Mouse (Mus musculus) retina, postnatal 7 days (tissue): ENCODE data around the gene Chsy1.
A peak's percentile ranks its signal among the peaks of the same experiment; 100 is the strongest.
"Not testable (repeated sequence)": the region's sequence is repeated elsewhere in the genome, so short reads cannot be mapped to it uniquely, and the experiment has no call there.

Source experiments
- DNase-seq: peaks from one replicate; pipeline ENCODE4 v3.0.0-alpha.2; 2012; ENCODE audit warnings: low read depth, low spot score

The Chsy1 gene

DNA sequence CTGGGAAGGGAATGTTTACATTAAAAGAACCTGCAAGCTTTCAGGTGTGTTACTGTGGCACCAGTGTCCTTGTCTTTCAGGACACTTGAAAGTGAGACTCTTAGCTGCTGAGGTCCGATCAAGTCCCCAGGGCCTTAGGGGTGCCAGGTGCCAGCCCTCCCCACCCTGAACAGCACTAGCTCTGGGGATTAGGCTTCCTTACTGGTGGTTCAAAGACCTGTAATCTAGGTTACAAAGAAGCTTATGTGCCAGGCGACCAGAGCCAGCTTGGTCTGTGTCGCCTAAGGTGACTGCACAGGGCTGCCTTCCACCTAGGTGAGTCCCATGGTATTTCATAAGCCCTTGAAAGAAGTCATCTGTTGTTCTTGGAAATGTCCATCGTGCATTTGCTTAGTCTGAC lies 66.9 kb downstream of the Chsy1 start:
- peak; percentile 34 for DNase-seq

DNA sequence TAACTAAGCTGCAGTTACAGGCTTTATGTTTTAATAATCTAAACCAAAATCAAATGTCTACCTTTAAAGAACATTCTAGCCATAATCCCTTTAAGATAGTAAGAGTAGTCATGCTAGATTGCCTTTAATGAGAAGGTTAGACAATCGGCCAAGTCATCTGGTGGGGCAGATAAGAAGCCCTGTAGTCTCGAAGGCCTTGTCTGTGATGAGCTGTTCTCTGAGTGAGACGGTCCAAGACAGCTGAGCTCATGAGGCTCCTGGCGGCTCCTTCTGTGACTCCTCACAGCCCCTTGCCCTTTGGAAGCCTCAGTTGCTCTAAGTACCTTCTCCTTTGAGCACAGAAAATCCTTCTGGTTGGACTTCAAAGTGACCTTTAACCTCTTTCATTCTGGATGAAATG lies 67.6 kb downstream of the Chsy1 start:
- no peak for DNase-seq

DNA sequence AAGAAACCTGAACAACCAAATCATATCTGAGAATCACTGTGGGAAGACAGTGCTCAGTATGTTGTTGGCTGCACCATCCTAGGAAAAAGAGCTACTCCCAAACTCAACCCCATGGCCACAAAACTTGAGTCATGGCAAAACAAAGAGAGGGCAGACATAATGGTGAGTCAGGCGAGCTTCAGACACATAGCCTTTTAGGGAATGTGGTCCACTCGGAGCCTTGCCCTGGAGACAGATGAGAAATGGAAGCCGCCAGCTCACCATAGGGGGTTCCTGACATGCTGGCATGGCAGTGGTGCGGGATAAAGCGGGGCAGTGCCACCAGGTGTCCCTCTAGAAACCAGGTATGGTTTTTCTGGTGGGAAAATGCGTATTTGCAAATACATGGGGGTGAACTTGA lies 68.8 kb downstream of the Chsy1 start:
- DNase-seq: no peak

DNA sequence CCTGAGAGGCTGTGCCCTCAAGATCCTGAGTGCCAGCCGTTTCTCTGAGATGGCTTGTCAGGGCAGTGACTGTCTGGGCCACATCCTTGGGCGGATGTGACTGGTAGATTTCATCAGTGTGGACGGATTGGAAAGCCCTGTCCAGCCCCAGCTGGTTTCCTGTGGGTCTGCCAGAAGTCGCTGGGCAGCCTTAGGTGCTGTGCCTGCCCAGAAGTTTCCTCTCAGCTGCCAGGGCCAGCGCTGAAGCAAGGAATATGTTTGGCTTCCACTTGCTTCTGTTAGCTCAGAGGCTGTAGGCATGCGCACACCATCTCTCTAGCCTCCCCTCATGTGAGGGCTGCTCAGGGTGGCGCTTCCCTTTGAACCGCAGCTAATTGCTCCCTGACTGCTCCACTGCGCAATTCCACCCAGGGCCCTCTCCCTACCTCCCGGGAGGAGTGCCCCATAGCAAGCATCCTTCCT lies 69.8 kb downstream of the Chsy1 start:
- DNase-seq: no peak

DNA sequence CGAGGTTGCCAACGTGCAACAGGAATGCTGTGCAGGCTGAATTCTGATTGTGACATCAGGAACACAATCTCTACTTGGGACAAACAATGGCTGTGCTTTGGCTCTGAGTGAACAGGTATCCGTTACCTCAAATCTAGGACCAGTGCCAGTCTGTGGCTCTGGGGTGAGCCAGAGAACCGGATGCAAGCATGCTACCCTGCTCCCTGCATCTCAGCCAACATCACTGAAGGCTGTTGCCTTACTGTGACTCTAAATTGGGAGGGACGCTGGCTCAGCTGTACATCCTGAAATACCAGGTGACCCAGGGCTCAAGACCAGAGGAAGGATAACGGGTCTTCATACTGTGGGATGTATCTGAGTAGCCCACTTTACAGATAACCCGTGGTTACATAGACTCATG lies 70.4 kb downstream of the Chsy1 start:
- no peak for DNase-seq

DNA sequence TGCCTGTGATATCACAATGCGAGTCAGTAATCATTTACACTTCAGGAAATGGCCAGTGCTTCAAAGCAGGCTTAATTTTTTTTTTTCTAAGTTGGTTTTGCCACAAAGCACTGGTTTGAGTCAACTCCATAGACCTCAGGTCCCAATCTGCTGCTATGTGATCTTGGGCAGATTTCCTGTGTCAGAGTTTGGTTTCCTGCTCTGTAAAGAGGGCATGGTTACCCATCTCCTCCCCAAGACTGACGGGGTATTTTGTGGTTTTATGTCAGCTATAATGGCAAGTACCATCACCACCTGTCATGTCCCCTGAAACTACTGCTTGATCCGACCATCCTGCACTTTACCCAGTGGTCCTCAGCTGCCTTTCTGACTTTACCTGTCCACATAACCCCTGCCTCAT lies 70.9 kb downstream of the Chsy1 start:
- no peak for DNase-seq

DNA sequence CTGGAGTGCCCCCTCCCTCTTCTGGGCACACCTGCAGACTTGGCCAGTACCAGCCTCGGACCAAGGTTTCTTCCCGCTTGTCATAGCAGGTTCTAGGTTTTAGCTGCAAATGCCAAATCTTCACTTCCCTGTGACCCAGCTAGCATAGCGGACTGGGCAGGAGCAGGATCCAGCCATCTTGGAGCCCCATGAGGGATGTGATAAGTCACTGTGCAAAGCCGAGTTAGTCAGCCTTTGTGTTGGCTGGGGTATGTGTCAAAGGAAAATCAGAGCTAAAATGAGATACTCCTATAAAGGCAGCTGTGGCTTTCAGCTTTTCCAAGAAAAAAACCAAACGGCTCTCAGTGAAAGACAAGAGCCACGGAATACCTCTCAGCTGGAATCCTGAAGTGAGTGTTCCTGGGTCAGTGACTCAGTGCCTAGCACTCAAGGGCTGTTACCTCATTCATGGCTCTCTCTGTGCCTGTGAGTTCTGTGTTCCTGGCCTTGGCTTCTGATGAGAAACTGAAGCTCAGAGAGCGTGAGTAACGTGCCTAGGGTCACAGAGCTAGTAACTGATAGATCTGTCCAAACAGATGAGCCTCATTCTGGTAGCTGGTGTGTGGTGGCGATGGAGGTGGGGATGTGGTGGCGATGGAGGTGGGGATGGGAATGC lies 71.5 kb downstream of the Chsy1 start:
- DNase-seq: no peak

DNA sequence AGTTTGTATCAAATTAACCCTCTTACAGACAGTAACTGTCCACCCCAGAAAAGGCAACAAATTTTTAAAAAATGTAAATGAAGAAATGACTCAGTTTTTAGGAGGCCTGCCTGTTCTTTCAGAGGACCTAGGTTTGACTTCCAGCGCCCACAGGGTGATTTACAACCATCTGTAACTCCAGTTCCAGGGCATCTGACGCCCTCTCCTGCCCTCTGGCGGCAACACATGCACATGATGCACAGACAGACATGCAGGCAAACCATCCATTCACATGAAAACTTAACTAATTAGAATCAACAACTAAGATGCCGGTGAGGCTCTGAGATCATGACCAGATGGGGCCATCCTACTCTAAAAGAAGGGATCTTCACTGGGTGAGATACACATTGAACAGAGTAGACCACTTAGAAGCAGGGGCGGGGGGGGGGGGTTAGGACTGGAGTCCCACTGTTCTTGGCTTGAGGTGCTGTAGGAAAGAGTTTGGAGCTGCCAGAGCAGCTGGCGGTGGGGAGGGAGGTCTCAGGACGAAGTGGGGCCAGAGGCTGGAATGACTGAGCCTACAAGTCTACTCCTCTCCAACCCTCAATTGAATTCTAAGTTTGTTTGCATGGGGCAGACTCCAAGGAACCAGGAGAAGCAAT lies 72.9 kb downstream of the Chsy1 start:
- DNase-seq: no peak

DNA sequence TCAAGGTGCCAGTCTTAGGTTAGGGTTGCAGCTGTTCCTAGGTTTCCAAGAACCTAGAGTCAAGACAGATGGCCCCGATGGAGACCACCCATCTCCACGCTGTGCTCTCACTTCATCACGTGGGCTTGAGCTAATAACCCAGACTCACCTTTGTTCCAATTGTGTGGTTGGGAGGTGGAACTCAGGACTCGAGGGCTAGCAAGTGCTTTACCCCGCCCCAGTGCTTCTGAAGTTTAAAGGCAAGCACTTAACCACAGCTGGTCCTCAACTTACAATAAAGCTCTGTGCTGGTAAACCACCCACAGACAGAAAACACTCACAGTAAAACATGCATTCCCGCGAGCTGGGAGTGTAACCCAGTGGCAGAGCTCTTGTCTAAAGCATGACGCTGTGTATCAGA lies 74.1 kb downstream of the Chsy1 start:
- no peak for DNase-seq

DNA sequence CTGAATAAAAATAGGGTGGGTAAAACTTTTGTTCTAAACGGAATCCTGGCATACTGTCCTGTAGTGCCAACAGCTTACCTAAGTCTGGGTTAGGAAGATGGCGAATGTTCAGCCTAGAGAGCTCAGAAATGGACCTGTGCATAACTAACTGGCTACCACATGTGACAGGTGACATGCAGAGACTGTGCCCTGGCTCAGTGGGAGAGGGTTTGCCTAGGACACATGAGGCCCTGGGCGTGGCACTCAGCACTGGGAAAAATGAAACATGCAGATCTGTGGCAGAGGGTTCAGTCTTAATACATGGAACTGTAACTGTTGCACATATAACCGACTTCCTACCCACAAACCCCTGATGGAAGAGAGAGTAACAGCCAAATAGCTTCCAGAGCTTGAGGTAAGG lies 74.7 kb downstream of the Chsy1 start:
- DNase-seq: no peak

DNA sequence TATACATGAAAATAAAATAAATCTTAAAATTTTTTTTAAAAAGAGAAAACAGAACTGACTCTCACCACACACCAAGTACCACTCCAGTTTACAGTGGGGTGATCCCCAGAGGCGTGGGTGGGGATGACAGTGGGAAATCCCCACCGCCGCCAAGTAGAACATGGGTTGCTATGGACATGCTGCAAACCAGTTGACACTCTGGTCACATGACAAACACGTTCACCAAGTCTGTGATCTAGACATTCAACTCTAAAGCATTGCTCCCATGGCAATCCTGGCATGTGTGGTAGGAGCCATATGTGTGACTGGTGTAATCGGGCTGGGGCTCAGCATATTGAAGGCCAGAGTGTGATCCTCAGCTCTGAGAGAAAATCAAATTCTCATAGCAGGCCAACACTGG lies 76.1 kb downstream of the Chsy1 start:
- DNase-seq: no peak

DNA sequence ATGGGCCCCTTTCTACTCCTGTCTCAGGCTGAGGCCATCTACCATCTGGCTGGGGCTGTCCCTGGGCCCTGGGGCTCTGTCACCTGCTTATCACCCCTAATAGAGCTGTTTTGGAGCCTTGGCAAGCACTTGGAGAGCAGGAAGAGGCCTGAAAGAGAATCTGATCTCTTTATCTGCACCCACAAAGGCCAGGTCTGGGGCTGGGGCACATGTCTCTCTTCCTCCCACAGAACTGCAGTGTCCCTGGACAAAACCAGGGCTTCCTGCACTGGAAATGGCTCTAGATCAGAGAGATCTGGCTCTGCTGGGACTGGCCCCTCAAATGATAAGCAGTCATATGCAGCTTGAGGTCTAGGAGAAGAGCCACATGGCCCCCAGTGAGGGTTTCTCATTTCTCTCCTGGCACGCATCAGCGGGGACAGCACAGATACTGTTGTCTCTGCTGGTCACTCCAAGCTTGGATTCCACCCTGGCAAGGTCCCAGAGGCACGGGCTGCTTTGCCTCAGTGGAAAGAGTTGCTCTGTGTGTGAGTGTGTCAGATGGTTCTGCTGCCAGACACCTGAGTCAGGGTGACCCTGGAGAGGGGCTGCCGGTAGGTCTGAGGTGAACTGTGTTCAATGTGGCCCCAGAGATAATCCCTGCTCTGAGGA lies 78.4 kb downstream of the Chsy1 start:
- no peak for DNase-seq

DNA sequence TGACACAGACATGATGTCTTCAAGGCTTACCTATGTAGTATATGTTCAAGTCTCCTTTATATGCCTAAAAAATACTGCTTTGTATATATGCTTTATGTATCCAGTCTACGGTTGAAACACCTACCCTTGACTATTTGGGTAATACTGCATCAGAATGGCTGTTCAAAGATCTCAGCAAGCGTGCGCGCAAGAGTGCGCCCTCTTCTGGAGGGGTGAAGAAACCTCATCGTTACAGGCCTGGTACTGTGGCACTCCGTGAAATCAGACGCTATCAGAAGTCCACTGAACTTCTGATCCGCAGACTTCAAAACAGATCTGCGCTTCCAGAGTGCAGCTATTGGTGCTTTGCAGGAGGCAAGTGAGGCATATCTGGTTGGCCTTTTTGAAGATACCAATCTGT lies 81.1 kb downstream of the Chsy1 start:
- not testable (repeated sequence) for DNase-seq

DNA sequence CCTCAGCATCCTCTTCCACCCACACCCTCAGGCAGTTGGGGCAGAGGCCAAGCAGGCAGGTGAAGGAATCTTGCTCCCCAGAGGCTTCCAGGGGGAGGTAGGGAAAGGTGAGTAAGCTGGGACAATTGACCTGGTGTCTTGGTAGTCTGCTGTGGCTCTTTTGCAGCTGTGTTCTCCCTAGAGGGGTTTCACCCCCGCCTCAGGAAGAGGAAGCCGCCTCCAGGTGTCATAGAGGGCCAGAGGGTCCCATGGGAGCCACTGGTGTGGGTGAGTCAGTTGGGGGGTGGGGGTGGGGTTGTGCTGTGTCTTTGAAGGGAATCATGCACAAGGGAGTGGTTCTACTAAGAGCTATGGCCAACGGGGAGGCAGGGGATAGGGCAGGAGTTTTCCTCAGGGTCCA lies 85.2 kb downstream of the Chsy1 start:
- DNase-seq: no peak

DNA sequence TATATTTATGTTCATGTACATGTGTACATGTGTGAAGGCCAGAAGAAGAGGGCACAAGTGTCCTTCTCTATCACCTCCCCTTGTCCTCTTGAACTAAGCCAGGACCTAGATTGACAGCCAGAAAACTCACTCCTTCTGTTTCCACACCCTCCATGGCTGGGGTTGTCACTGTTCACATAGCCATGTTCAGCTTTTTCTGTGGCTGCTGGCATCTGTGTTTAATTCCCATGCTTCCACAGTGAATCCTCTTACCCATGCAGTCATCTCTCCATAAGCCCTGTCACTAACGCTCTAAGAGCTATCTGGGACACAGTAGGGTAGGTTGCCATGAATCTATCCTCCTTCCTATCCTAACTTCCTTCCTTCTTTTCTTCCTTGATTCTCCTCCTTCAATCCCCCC lies 86.6 kb downstream of the Chsy1 start:
- DNase-seq: no peak

DNA sequence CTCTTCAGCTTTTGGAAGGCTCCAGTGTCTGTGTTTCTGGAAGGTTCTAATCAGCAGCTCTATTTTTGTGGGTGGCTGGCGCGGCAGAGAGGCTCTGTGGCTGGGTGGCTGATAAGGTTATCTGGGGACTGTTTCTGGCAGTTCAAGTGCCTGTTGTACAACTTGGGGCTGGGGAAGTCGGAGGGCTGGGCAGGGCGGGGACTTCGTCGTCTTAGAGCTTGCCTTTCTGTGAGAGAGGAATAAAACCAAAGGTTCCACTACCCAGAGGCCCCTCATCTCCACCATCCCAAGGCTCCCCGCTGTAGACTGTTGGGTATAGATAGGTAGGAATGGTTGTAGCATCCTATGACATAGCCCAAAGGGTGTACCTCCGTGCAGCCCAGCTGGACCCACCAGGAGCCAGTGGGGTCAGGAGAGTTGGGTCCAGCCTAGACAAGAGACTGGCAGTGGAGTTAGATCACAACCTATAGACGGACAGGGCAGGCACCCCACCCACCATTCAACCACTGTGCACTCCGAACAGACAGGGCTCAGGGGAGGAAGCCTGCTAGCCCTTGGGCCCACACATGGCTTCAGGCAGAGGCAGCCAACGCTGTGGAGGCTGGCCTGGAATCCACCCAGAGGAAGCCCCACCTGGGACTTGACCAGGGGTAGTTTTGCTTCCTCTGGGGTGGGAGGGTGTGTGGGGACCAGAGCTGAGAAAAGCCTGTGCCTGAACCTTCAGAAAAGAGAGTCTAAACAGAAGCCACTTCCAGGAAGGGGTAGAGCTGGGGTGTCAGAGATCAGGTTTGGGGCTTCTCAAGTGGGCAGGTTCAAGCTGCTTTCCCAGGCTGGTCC lies 87.5 kb downstream of the Chsy1 start:
- no peak for DNase-seq

DNA sequence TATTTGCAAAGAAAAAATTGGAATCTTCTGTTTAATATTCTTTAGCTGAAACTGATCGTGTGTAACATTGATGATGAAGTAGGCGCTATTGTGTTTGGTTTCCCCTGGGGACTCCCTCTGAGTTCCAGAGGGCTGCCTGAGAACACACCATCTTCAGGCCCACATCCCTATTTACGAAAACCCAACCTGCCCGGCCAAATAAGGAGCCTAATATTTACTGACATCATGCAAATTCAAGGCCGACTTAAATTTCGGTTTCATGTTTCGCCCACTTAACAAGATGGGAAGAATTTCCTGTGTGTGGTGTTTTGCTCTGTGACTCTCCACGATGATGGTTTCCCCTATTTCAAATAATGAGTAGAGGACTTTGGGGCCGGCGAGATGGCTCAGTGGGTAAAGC lies 89.1 kb downstream of the Chsy1 start:
- no peak for DNase-seq

DNA sequence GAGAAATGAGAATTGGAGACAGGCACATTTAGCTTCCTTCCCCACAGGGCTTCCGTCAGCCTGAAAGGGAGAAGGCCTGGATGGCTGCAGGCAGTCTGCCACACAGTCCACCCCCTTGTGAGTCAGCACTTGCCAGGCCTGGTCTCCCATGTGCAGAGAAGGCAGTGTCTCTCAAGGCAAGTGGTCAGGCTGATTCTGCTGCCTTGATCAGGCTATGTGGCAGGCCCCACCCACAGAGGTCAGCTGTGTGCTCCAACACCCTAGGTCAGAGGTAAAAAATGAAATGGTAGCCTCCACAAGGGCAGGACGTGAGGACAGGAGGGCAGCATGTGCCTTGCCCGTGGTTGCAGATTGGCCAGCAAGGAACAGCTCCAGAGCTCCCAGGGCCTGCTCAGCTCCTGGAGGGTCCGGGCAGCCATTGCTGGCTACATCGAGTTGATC lies 90.1 kb downstream of the Chsy1 start:
- DNase-seq: no peak

DNA sequence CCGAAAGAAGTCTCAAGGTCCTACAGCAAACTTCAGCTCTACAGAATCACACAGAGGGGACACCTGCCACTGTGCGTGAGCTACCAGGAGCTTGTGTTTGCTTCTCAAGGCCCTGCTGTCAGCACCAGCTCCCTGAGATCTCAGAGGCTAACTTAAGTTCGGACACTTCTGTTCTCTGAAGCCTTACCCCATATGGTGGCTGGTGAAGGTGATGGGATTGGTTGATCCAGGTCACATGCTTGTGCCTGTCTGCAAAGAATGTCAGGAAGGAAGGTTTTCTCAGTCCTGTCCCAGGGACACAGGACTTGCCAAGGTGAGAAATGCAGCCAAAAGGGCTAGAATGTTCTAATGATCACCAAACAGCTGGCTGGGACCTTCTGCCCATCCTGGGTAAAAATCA lies 91.1 kb downstream of the Chsy1 start:
- no peak for DNase-seq

DNA sequence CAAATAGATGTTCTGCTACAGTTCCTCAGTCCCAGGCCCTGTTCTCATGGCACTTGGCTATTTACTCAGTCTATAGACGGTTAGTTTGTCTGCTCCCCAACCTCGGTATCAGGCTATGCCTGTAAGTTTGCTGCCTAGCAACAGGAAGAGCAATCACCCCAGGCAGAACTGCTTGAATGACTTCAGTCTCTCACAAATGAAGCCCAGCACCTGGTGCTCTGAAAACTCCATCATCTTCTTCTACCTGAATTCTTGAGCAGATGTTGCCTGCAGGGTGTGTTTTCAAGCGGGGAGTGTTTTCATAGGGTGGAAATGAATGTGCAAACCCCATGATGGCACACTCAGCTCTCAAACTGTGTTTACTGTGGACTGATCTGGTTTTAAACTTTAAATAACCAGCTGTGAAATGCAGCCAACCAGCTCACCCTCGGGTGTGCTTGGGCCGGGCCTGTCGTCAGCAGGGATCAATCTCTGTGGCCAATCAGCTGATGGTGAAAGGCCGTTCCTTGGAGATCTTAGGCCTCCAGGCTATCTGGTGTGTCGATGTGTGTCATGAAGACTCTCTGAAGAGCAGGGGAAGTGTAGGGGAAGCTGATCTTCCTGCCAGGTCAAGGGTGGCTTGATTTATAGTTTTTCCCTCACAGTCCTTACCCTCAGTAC lies 91.6 kb downstream of the Chsy1 start:
- DNase-seq: no peak

DNA sequence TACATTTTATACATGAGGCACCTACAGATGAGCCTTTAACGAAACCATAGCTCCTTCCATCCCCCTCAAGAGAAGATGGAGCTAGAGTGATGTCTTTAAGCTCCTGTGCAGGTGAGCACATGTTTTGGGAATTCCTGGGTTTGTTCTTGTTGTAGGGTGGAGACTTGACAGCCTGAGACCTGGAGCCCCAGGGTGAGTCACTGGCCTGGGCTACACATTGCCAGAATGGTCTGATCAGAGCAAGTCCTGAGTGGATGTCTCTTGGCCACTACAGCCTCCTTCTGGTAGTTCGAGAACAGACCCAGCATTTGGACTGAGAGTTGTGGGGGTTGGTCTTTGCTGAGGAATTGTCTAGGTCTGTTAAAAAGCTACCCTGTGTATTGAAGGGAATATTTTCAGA lies 92.3 kb downstream of the Chsy1 start:
- no peak for DNase-seq

DNA sequence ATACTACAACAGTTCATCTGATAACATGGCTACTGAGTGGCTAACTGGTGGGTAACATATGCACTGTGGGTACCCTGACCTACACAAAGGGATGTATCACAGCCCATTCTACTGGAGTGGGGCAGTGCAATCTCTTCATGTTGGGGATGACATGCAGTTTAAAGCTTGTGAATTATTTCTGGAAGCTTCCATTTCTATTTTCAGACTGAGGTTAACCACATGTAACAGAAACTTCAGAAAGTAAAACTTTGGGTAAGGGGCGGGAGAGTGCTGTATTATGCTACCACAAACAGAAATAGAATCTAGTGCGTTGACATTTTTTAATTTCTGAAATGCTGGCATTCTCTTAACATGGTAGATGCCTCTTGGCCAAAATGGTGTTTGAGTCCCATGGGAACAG lies 100.6 kb downstream of the Chsy1 start:
- DNase-seq: no peak
